ENCODE assay signal across 21 mouse cellular contexts in genomic region chr5:66817184-66817956, GRCm38 (mm10).
DNase-seq lines count a peak whose midpoint lies in the region; ATAC-seq and TF ChIP-seq lines count a peak whose summit lies in the region.
"Had no signal": no experiment of that assay in that cellular context is flagged by ENCODE, and none has a peak within 500 bp of the region (broad histone marks: within the 10 kb centered on the region; RNA-seq: fewer than 3 reads in every experiment).

No protein-coding gene starts in this region.

- no peaks in the 10 kb centered on the region for H3K27me3 ChIP-seq in embryonic facial prominence, embryonic 12.5 days
- no peaks in the 10 kb centered on the region for H3K27me3 ChIP-seq in embryonic facial prominence, embryonic 10.5 days (replicated peaks; ENCODE audit: low read depth, poor library complexity, severe bottlenecking)
- no peaks in the 10 kb centered on the region for H3K27me3 ChIP-seq in lung, embryonic 16.5 days (ENCODE audit: control insufficient read depth, insufficient read depth, low read depth, low read length)
- H3K27me3 ChIP-seq: forebrain, embryonic 13.5 days; hindbrain, embryonic 15.5 days had no signal

- H3K4me2 ChIP-seq in embryonic facial prominence, embryonic 12.5 days (replicated peaks): peak overlapping the region; percentile 20; the same call in 1 of the 2 replicates
- peak overlapping the region; percentile 39 for H3K4me2 ChIP-seq in lung, embryonic 16.5 days (ENCODE audit: low read depth, low read length)
- H3K4me2 ChIP-seq: forebrain, embryonic 13.5 days; hindbrain, embryonic 15.5 days had no signal

- H3K9me3 ChIP-seq in embryonic facial prominence, embryonic 12.5 days: no peaks in the 10 kb centered on the region
- no peaks in the 10 kb centered on the region for H3K9me3 ChIP-seq in embryonic facial prominence, embryonic 10.5 days
- H3K9me3 ChIP-seq in lung, embryonic 16.5 days (ENCODE audit: control insufficient read depth, low read length): no peaks in the 10 kb centered on the region
- H3K9me3 ChIP-seq: forebrain, embryonic 13.5 days; heart, embryonic 10.5 days; hindbrain, embryonic 15.5 days had no signal

- no peaks in the 10 kb centered on the region for H3K36me3 ChIP-seq in embryonic facial prominence, embryonic 12.5 days
- H3K36me3 ChIP-seq in embryonic facial prominence, embryonic 10.5 days (replicated peaks): no peaks in the 10 kb centered on the region
- no peaks in the 10 kb centered on the region for H3K36me3 ChIP-seq in lung, embryonic 16.5 days (ENCODE audit: control insufficient read depth, insufficient read depth, low read length)
- H3K36me3 ChIP-seq: G1E; heart, embryonic 10.5 days; hindbrain, embryonic 15.5 days had no signal

- H3K9ac ChIP-seq in embryonic facial prominence, embryonic 12.5 days: no peak overlapping the region
- H3K9ac ChIP-seq in lung, embryonic 16.5 days (ENCODE audit: low read length): no peak overlapping the region
- H3K9ac ChIP-seq: forebrain, embryonic 13.5 days; forebrain, postnatal 0 days; hindbrain, embryonic 15.5 days had no signal

- 0 out of 2 replicates have a peak, but pooled peaks cover 10% of the 10 kb centered on the region for H3K4me1 ChIP-seq in embryonic facial prominence, embryonic 12.5 days
- H3K4me1 ChIP-seq in embryonic facial prominence, embryonic 10.5 days: peaks cover 28% of the 10 kb centered on the region
- peaks cover 5% of the 10 kb centered on the region; the same call in 1 of the 2 replicates for H3K4me1 ChIP-seq in lung, embryonic 16.5 days (replicated peaks; ENCODE audit: control insufficient read depth, insufficient read depth, low read length)
- no peaks in the 10 kb centered on the region for H3K4me1 ChIP-seq in lung, adult 2 months (ENCODE audit: control insufficient read depth, insufficient read depth, low read length)
- H3K4me1 ChIP-seq: heart, embryonic 10.5 days had no signal

- no peak for TF ChIP-seq POLR2A in lung, adult 2 months (IDR thresholded peaks at IDR 0.05; ENCODE audit: borderline replicate concordance, extremely low read depth, low read depth, low read length)

- no peak for ATAC-seq in embryonic facial prominence, embryonic 12.5 days (ENCODE audit: insufficient number of reproducible peaks, insufficient read depth, low FRiP score, low TSS enrichment)
- no peak for ATAC-seq in lung, embryonic 16.5 days (ENCODE audit: low read depth)
- ATAC-seq in granulocyte monocyte progenitor cell, adult 5-6 weeks (replicated peaks; ENCODE audit: poor library complexity, severe bottlenecking): peak; percentile 92
- no peak for ATAC-seq in monocyte, adult 5-6 weeks (replicated peaks; ENCODE audit: insufficient number of reproducible peaks, low FRiP score, low TSS enrichment, poor library complexity, severe bottlenecking)
- ATAC-seq: CD4-positive, CD25-positive, alpha-beta regulatory T cell, adult 4 months; forebrain, embryonic 13.5 days; forebrain, postnatal 0 days; intestine, embryonic 16.5 days had no signal

- no peak overlapping the region for H3K27ac ChIP-seq in embryonic facial prominence, embryonic 12.5 days
- no peak overlapping the region for H3K27ac ChIP-seq in embryonic facial prominence, embryonic 10.5 days (replicated peaks)
- H3K27ac ChIP-seq in lung, embryonic 16.5 days (ENCODE audit: low read length): no peak overlapping the region
- H3K27ac ChIP-seq: forebrain, embryonic 13.5 days; heart, embryonic 10.5 days; hindbrain, embryonic 15.5 days had no signal

- H3K4me3 ChIP-seq in embryonic facial prominence, embryonic 12.5 days: no peak overlapping the region
- H3K4me3 ChIP-seq in embryonic facial prominence, embryonic 10.5 days: no peak overlapping the region
- no peak overlapping the region for H3K4me3 ChIP-seq in lung, embryonic 16.5 days (ENCODE audit: low read length)
- no peak overlapping the region for H3K4me3 ChIP-seq in lung, adult 2 months (replicated peaks; ENCODE audit: extremely low read depth, low read depth, low read length)
- H3K4me3 ChIP-seq: forebrain, embryonic 13.5 days; heart, embryonic 10.5 days; hindbrain, embryonic 15.5 days had no signal

- WGBS in embryonic facial prominence, embryonic 12.5 days: 95% methylated on average over 8 of the region's 8 CpGs
- WGBS in embryonic facial prominence, embryonic 10.5 days: 96% methylated on average over 8 of the region's 8 CpGs
- WGBS in lung, embryonic 16.5 days: 93% methylated on average over 8 of the region's 8 CpGs
- 89% methylated on average over 8 of the region's 8 CpGs for WGBS in lung, adult 2 months

- no peak for DNase-seq in embryonic facial prominence, embryonic 10.5 days (ENCODE audit: low spot score)
- DNase-seq in lung, adult 2 months: no peak
- DNase-seq in left cerebral cortex, postnatal 10 days (ENCODE audit: extremely low spot score in 1 of 2, low spot score in 2 of 2): no peak
- DNase-seq: adrenal gland, adult 8-10 months; adrenal gland, postnatal 36 days; B cell, adult 2 months; cerebellum, adult 11-12 months; cerebellum, adult 9-10 months; cerebellum, postnatal 25 days; forebrain, postnatal 0 days; gastrocnemius, postnatal 14 days had no signal

- intact Hi-C loops in left cerebral cortex, postnatal 10 days (cut with DNase I): no loop called here

- no peak for TF ChIP-seq CTCF in lung, adult 2 months (IDR thresholded peaks at IDR 0.05; ENCODE audit: insufficient read depth, low read length)
